Mouse (Mus musculus): ENCODE measurements around the gene Ephb1. TPM values are rescaled to one million over a fixed set of nuclear protein-coding genes. Genes with fewer than 3 reads are reported as not detected.

Ephb1 gene
- polyA plus RNA-seq, 1 experiment from 2014 or later, result 5.2 TPM

GRCm38 (mm10) chr9:102300985-102301384 is 53.5 kb downstream of the Ephb1 start:
- Histone ChIP-seq H3K36me3 (no peaks in the 10 kb centered on the region), H3K27me3 (no peaks in the 10 kb centered on the region; the same call in 1 of the 2 replicates), H3K4me2 (no peak overlapping the region), H3K4me1 (no peaks in the 10 kb centered on the region), H3K9ac (no peak overlapping the region), H3K4me3 (no peak overlapping the region), H3K27ac (no peak overlapping the region), H3K9me3 (no peaks in the 10 kb centered on the region)
- ATAC-seq (ENCODE audit: insufficient number of reproducible peaks, insufficient read depth, low FRiP score, low TSS enrichment, low read depth), result no peak
- 79% methylated on average over 4 of the region's 4 CpGs for WGBS

GRCm38 (mm10) chr9:102298741-102299140 is 55.8 kb downstream of the Ephb1 start:
- no peaks in the 10 kb centered on the region for H3K9me3 ChIP-seq
- no peak for ATAC-seq (ENCODE audit: insufficient number of reproducible peaks, insufficient read depth, low FRiP score, low TSS enrichment, low read depth)
- no peak overlapping the region for H3K4me3 ChIP-seq
- no peak overlapping the region for H3K4me2 ChIP-seq
- no peaks in the 10 kb centered on the region for H3K4me1 ChIP-seq
- no peaks in the 10 kb centered on the region for H3K27me3 ChIP-seq
- H3K9ac ChIP-seq, result no peak overlapping the region
- 50% methylated on average over 8 of the region's 8 CpGs for WGBS
- no peaks in the 10 kb centered on the region for H3K36me3 ChIP-seq
- no peak overlapping the region for H3K27ac ChIP-seq

GRCm38 (mm10) chr9:102297986-102298385 is 56.5 kb downstream of the Ephb1 start:
- Histone ChIP-seq H3K27ac (no peak overlapping the region), H3K4me2 (no peak overlapping the region), H3K9ac (no peak overlapping the region), H3K27me3 (no peaks in the 10 kb centered on the region), H3K4me1 (no peaks in the 10 kb centered on the region), H3K9me3 (no peaks in the 10 kb centered on the region), H3K36me3 (no peaks in the 10 kb centered on the region), H3K4me3 (no peak overlapping the region)
- WGBS, result 88% methylated on average over 5 of the region's 5 CpGs
- no peak for ATAC-seq (ENCODE audit: insufficient number of reproducible peaks, insufficient read depth, low FRiP score, low TSS enrichment, low read depth)

- H3K4me1 ChIP-seq, result no peaks in the 10 kb centered on the region
- WGBS, result 81% methylated on average over 3 of the region's 3 CpGs
- no peak overlapping the region for H3K4me3 ChIP-seq
- no peaks in the 10 kb centered on the region for H3K27me3 ChIP-seq
- H3K27ac ChIP-seq, result no peak overlapping the region
- no peak overlapping the region for H3K9ac ChIP-seq
- H3K4me2 ChIP-seq, result no peak overlapping the region
- no peaks in the 10 kb centered on the region for H3K36me3 ChIP-seq
- no peak for ATAC-seq (ENCODE audit: insufficient number of reproducible peaks, insufficient read depth, low FRiP score, low TSS enrichment, low read depth)
- H3K9me3 ChIP-seq, result no peaks in the 10 kb centered on the region
Observed at GRCm38 (mm10) chr9:102297176-102297575, 57.3 kb downstream of the Ephb1 start.

- Histone ChIP-seq H3K9ac (no peak overlapping the region), H3K36me3 (no peaks in the 10 kb centered on the region), H3K27me3 (no peaks in the 10 kb centered on the region), H3K4me1 (0 out of 2 replicates have a peak, but pooled peaks cover 3% of the 10 kb centered on the region), H3K4me2 (no peak overlapping the region), H3K27ac (no peak overlapping the region), H3K4me3 (no peak overlapping the region), H3K9me3 (no peaks in the 10 kb centered on the region)
- no peak for ATAC-seq (ENCODE audit: insufficient number of reproducible peaks, insufficient read depth, low FRiP score, low TSS enrichment, low read depth)
- WGBS, result 92% methylated on average over 3 of the region's 3 CpGs
Observed at GRCm38 (mm10) chr9:102293605-102294004, 60.9 kb downstream of the Ephb1 start.

- no peak overlapping the region for H3K9ac ChIP-seq
- WGBS, result 83% methylated on average over 3 of the region's 3 CpGs
Observed at GRCm38 (mm10) chr9:102291230-102291629, 63.3 kb downstream of the Ephb1 start.

GRCm38 (mm10) chr9:102288356-102288755 is 66.1 kb downstream of the Ephb1 start:
- WGBS, result 92% methylated on average over 3 of the region's 3 CpGs
- no peaks in the 10 kb centered on the region for H3K36me3 ChIP-seq
- H3K9me3 ChIP-seq, result 0 out of 2 replicates have a peak, but pooled peaks cover 4% of the 10 kb centered on the region
- no peak overlapping the region for H3K9ac ChIP-seq
- ATAC-seq (ENCODE audit: insufficient number of reproducible peaks, insufficient read depth, low FRiP score, low TSS enrichment, low read depth), result no peak
- no peak overlapping the region for H3K4me3 ChIP-seq
- 0 out of 2 replicates have a peak, but pooled peaks cover 4% of the 10 kb centered on the region for H3K4me1 ChIP-seq
- no peak overlapping the region; the same call in 1 of the 2 replicates for H3K27ac ChIP-seq
- H3K4me2 ChIP-seq, result no peak overlapping the region
- H3K27me3 ChIP-seq, result no peaks in the 10 kb centered on the region

More at GRCm38 (mm10) chr9:102291230-102291629, 63.3 kb downstream of the Ephb1 start:
- H3K4me2 ChIP-seq, result no peak overlapping the region
- H3K4me1 ChIP-seq, result 0 out of 2 replicates have a peak, but pooled peaks cover 4% of the 10 kb centered on the region
- no peak overlapping the region for H3K4me3 ChIP-seq
- H3K27me3 ChIP-seq, result no peaks in the 10 kb centered on the region
- no peaks in the 10 kb centered on the region for H3K36me3 ChIP-seq
- no peak overlapping the region for H3K27ac ChIP-seq
- no peaks in the 10 kb centered on the region for H3K9me3 ChIP-seq
- no peak for ATAC-seq (ENCODE audit: insufficient number of reproducible peaks, insufficient read depth, low FRiP score, low TSS enrichment, low read depth)

GRCm38 (mm10) chr9:102275931-102276330 is 78.6 kb downstream of the Ephb1 start:
- Histone ChIP-seq H3K9ac (no peak overlapping the region), H3K9me3 (no peaks in the 10 kb centered on the region), H3K4me3 (no peak overlapping the region), H3K27me3 (peaks cover 4% of the 10 kb centered on the region; the same call in 1 of the 2 replicates), H3K4me2 (no peak overlapping the region), H3K36me3 (no peaks in the 10 kb centered on the region), H3K4me1 (no peaks in the 10 kb centered on the region), H3K27ac (no peak overlapping the region)
- ATAC-seq (ENCODE audit: insufficient number of reproducible peaks, insufficient read depth, low FRiP score, low TSS enrichment, low read depth), result no peak
- WGBS, result 88% methylated on average over 3 of the region's 3 CpGs

- H3K4me3 ChIP-seq, result no peak overlapping the region
- no peaks in the 10 kb centered on the region for H3K9me3 ChIP-seq
- WGBS, result 63% methylated on average over 8 of the region's 8 CpGs
- H3K4me1 ChIP-seq, result no peaks in the 10 kb centered on the region
- no peak for ATAC-seq (ENCODE audit: insufficient number of reproducible peaks, insufficient read depth, low FRiP score, low TSS enrichment, low read depth)
- H3K27me3 ChIP-seq, result peaks cover 5% of the 10 kb centered on the region
- no peak overlapping the region for H3K9ac ChIP-seq
- H3K36me3 ChIP-seq, result no peaks in the 10 kb centered on the region
- no peak overlapping the region for H3K4me2 ChIP-seq
- H3K27ac ChIP-seq, result no peak overlapping the region
Observed at GRCm38 (mm10) chr9:102274016-102274415, 80.5 kb downstream of the Ephb1 start.

- Histone ChIP-seq H3K4me2 (no peak overlapping the region), H3K9me3 (no peaks in the 10 kb centered on the region), H3K27ac (no peak overlapping the region), H3K4me1 (peaks cover 1% of the 10 kb centered on the region), H3K36me3 (no peaks in the 10 kb centered on the region), H3K9ac (no peak overlapping the region), H3K4me3 (no peak overlapping the region), H3K27me3 (peaks cover 7% of the 10 kb centered on the region)
- WGBS, result 71% methylated on average over 6 of the region's 6 CpGs
- no peak for ATAC-seq (ENCODE audit: insufficient number of reproducible peaks, insufficient read depth, low FRiP score, low TSS enrichment, low read depth)
Observed at GRCm38 (mm10) chr9:102273469-102273808, 81.1 kb downstream of the Ephb1 start.

GRCm38 (mm10) chr9:102272731-102273468 is 81.6 kb downstream of the Ephb1 start:
- no peak for ATAC-seq (ENCODE audit: insufficient number of reproducible peaks, insufficient read depth, low FRiP score, low TSS enrichment, low read depth)
- Histone ChIP-seq H3K4me1 (peaks cover 7% of the 10 kb centered on the region), H3K9me3 (no peaks in the 10 kb centered on the region), H3K4me3 (no peak overlapping the region), H3K27me3 (peaks cover 11% of the 10 kb centered on the region), H3K9ac (no peak overlapping the region), H3K36me3 (no peaks in the 10 kb centered on the region), H3K27ac (no peak overlapping the region), H3K4me2 (no peak overlapping the region)
- 61% methylated on average over 5 of the region's 5 CpGs for WGBS

GRCm38 (mm10) chr9:102270496-102270895 is 84.0 kb downstream of the Ephb1 start:
- ATAC-seq (ENCODE audit: insufficient number of reproducible peaks, insufficient read depth, low FRiP score, low TSS enrichment, low read depth), result no peak

More at GRCm38 (mm10) chr9:102270496-102270895, 84.0 kb downstream of the Ephb1 start:
- 83% methylated on average over 5 of the region's 5 CpGs for WGBS
- peaks cover 16% of the 10 kb centered on the region for H3K27me3 ChIP-seq
- no peak overlapping the region for H3K9ac ChIP-seq
- no peak overlapping the region for H3K27ac ChIP-seq
- H3K4me1 ChIP-seq, result peaks cover 17% of the 10 kb centered on the region
- no peaks in the 10 kb centered on the region for H3K36me3 ChIP-seq
- H3K4me3 ChIP-seq, result no peak overlapping the region
- no peaks in the 10 kb centered on the region for H3K9me3 ChIP-seq
- H3K4me2 ChIP-seq, result no peak overlapping the region

All from embryonic facial prominence, embryonic 13.5 days (tissue).